Mouse (Mus musculus): ENCODE measurements at regions not wholly inside any gene's neighbourhood (a gene's known extent, or its start where the extent isn't known, plus 50 kb on each side); places are given as distances from the start of the nearest gene placed in this dataset.
A peak's percentile ranks its signal among the peaks of the same experiment; 100 is the strongest.

DNA sequence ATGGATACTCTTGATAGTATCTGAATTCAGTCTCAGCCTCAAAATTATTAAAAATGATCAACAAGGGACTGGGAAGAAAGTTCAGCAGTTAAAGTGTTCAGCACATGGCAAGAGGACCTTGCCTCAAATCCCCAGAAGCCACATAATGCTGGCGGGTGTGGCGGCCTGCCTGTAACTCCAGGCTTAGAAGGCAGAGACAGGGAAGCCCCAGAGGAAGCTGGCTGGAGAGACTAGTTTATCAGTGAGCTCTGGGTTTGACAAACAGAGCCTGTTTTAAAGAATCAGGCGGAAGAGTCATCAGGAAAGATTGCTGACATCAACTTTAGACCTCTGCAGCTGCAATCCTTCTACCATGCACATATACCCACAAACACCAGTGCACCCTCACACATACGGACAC is 52.1 kb upstream of the Fyn start:
- H3K9ac ChIP-seq = no peak overlapping the region
- peak overlapping the region; percentile 45 for H3K27ac ChIP-seq

DNA sequence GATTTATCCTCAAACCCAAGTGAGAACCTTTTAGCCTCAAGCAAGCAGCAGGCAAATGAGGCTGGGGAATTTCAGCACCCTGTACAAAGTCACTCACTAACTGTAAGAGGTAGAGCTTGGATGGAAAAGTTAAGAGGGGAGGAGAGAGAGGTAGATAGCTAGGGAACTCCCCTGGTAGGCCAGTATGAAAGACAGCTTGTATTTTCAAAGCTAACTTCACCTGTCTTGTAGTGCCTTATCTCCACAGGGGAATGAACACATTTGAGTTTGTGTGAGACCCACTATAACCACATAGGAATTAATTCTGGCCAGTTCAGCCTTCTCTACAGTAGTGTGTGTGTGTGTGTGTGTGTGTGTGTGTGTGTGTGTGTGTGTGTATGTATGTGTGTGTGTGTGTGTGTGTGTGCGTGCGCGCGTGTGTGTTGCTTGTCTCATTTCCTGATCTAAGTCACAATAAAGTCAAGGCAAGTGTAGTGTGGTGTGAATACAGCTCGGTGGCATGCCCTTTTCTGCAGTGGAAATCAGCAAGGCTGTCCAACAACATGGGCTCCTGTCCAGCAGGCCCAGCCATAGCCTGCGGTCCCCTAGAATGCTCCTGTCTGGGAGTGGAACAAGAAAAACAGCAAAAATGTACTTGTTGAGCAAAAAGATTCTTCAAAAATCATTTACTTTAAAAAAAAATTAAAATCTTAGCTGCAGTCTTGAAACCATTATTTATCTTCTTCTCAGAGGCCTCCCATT is 53.1 kb upstream of the Fyn start:
- Histone ChIP-seq H3K4me3 (no peak overlapping the region), H3K9me3 (replicated peaks) (no peaks in the 10 kb centered on the region), H3K4me1 (replicated peaks) (peaks cover 3% of the 10 kb centered on the region; the same call in 1 of the 2 replicates), H3K36me3 (no peaks in the 10 kb centered on the region), H3K27ac (peak overlapping the region; percentile 34; the same call in 1 of the 2 replicates), H3K27me3 (no peaks in the 10 kb centered on the region), H3K9ac (no peak overlapping the region), H3K4me2 (no peak overlapping the region)
- ATAC-seq (replicated peaks; ENCODE audit: insufficient number of reproducible peaks, insufficient read depth, low FRiP score, low read depth) = no peak
- 81% methylated on average over 6 of the region's 6 CpGs for WGBS

More for the DNA sequence above, 52.1 kb upstream of the Fyn start:
- Histone ChIP-seq H3K4me1 (replicated peaks) (peaks cover 12% of the 10 kb centered on the region), H3K9me3 (replicated peaks) (no peaks in the 10 kb centered on the region), H3K4me2 (no peak overlapping the region), H3K36me3 (no peaks in the 10 kb centered on the region), H3K4me3 (no peak overlapping the region), H3K27me3 (no peaks in the 10 kb centered on the region)
- no peak for ATAC-seq (replicated peaks; ENCODE audit: insufficient number of reproducible peaks, insufficient read depth, low FRiP score, low read depth)
- WGBS = 28% methylated on average over 4 of the region's 4 CpGs

- no peak overlapping the region for H3K9ac ChIP-seq
- no peaks in the 10 kb centered on the region for H3K36me3 ChIP-seq
- no peaks in the 10 kb centered on the region for H3K27me3 ChIP-seq
- H3K27ac ChIP-seq = no peak overlapping the region
- no peaks in the 10 kb centered on the region for H3K9me3 ChIP-seq (replicated peaks)
- peaks cover 3% of the 10 kb centered on the region; the same call in 1 of the 2 replicates for H3K4me1 ChIP-seq (replicated peaks)
- no peak for ATAC-seq (replicated peaks; ENCODE audit: insufficient number of reproducible peaks, insufficient read depth, low FRiP score, low read depth)
- H3K4me2 ChIP-seq = no peak overlapping the region
- H3K4me3 ChIP-seq = no peak overlapping the region
- WGBS = 82% methylated on average over 1 of the region's 1 CpGs
Measured at GRCm38 (mm10) chr10:39311501-39311900, 57.2 kb upstream of the Fyn start.

GRCm38 (mm10) chr10:39308535-39308934 is 60.1 kb upstream of the Fyn start:
- 60% methylated on average over 1 of the region's 1 CpGs for WGBS
- no peaks in the 10 kb centered on the region for H3K27me3 ChIP-seq
- H3K4me2 ChIP-seq = no peak overlapping the region
- no peak overlapping the region for H3K27ac ChIP-seq
- H3K4me1 ChIP-seq (replicated peaks) = no peaks in the 10 kb centered on the region
- H3K4me3 ChIP-seq = no peak overlapping the region
- no peaks in the 10 kb centered on the region for H3K36me3 ChIP-seq
- no peak for ATAC-seq (replicated peaks; ENCODE audit: insufficient number of reproducible peaks, insufficient read depth, low FRiP score, low read depth)
- no peak overlapping the region for H3K9ac ChIP-seq
- no peaks in the 10 kb centered on the region for H3K9me3 ChIP-seq (replicated peaks)

- no peak for ATAC-seq (replicated peaks; ENCODE audit: insufficient number of reproducible peaks, insufficient read depth, low FRiP score, low read depth)
- Histone ChIP-seq H3K4me3 (no peak overlapping the region), H3K9me3 (replicated peaks) (no peaks in the 10 kb centered on the region), H3K27ac (no peak overlapping the region), H3K4me2 (no peak overlapping the region), H3K27me3 (no peaks in the 10 kb centered on the region), H3K9ac (no peak overlapping the region), H3K4me1 (replicated peaks) (peaks cover 29% of the 10 kb centered on the region), H3K36me3 (no peaks in the 10 kb centered on the region)
- 66% methylated on average over 11 of the region's 11 CpGs for WGBS
Measured at GRCm38 (mm10) chr10:39292703-39293496, 75.8 kb upstream of the Fyn start.

DNA sequence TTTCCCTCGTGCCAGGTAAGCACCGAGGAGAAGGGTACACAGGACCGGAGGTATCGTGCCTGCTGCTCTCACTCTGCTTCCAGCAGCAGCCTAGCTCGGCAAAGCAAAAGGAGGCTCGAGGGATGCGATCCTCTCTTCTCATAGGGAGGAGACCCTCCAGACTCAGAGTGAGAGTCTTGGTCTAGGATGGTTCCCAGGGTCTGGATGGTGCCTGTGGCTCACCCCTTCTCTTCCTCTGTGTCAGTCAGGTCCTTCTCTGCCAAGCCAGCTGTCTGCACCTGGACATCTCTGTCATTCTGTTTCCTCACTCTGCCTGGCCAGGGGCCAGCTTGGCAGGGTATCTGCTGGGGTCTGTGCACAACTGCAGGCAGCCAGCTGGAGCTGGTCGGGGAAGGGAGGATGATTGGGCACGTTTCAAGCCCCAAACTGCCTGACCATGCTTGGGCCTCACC is 76.9 kb upstream of the Fyn start:
- 0 out of 2 replicates have a peak, but pooled peaks have one; percentile 22 for ATAC-seq (replicated peaks; ENCODE audit: insufficient number of reproducible peaks, insufficient read depth, low FRiP score, low read depth)
- H3K36me3 ChIP-seq = no peaks in the 10 kb centered on the region
- no peak overlapping the region for H3K4me3 ChIP-seq
- peak overlapping the region; percentile 55 for H3K27ac ChIP-seq
- H3K9me3 ChIP-seq (replicated peaks) = no peaks in the 10 kb centered on the region
- 54% methylated on average over 9 of the region's 9 CpGs for WGBS
- no peak overlapping the region for H3K9ac ChIP-seq
- peaks cover 29% of the 10 kb centered on the region for H3K4me1 ChIP-seq (replicated peaks)
- H3K27me3 ChIP-seq = no peaks in the 10 kb centered on the region
- no peak overlapping the region for H3K4me2 ChIP-seq

- Histone ChIP-seq H3K4me3 (no peak overlapping the region), H3K9me3 (replicated peaks) (no peaks in the 10 kb centered on the region), H3K9ac (no peak overlapping the region), H3K4me1 (replicated peaks) (peaks cover 29% of the 10 kb centered on the region), H3K27me3 (no peaks in the 10 kb centered on the region), H3K4me2 (peak overlapping the region; percentile 35; the same call in 1 of the 2 replicates), H3K36me3 (no peaks in the 10 kb centered on the region), H3K27ac (peak overlapping the region; percentile 55)
- 25% methylated on average over 8 of the region's 8 CpGs for WGBS
- ATAC-seq (replicated peaks; ENCODE audit: insufficient number of reproducible peaks, insufficient read depth, low FRiP score, low read depth) = peak; percentile 78
Measured at GRCm38 (mm10) chr10:39291134-39291746, 77.4 kb upstream of the Fyn start.

DNA sequence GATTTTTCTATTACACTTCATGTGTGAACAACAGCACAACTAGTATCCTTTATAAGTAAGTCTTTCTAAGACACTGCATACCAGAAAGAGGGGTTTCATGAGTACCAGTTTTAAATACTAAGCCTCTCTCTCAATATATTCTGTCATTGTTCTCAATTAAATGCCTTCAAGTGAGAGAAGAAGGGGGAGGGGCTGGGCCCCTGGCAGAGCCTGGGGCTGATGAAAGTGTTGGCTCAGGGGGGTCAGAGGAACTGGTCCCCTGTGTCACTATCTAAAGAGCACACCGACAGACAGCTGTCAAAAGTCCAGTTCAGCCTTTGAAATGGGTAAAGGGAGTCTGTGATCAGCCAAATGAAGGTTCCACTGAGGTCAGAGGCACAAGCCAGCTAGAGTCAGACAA is 78.4 kb upstream of the Fyn start:
- Histone ChIP-seq H3K36me3 (no peaks in the 10 kb centered on the region), H3K9ac (no peak overlapping the region), H3K4me1 (replicated peaks) (peaks cover 29% of the 10 kb centered on the region), H3K4me3 (no peak overlapping the region), H3K4me2 (no peak overlapping the region), H3K27ac (no peak overlapping the region), H3K27me3 (no peaks in the 10 kb centered on the region), H3K9me3 (replicated peaks) (no peaks in the 10 kb centered on the region)
- ATAC-seq (replicated peaks; ENCODE audit: insufficient number of reproducible peaks, insufficient read depth, low FRiP score, low read depth) = no peak
- 42% methylated on average over 1 of the region's 1 CpGs for WGBS

- H3K27ac ChIP-seq = no peak overlapping the region
- H3K9me3 ChIP-seq (replicated peaks) = no peaks in the 10 kb centered on the region
- 77% methylated on average over 14 of the region's 14 CpGs for WGBS
- no peak overlapping the region for H3K4me3 ChIP-seq
- no peak overlapping the region for H3K9ac ChIP-seq
- H3K36me3 ChIP-seq = no peaks in the 10 kb centered on the region
- peaks cover 3% of the 10 kb centered on the region; the same call in 1 of the 2 replicates for H3K4me1 ChIP-seq (replicated peaks)
- H3K4me2 ChIP-seq = no peak overlapping the region
- no peaks in the 10 kb centered on the region for H3K27me3 ChIP-seq
- 0 out of 2 replicates have a peak, but pooled peaks have one; percentile 69 for ATAC-seq (replicated peaks; ENCODE audit: insufficient number of reproducible peaks, insufficient read depth, low FRiP score, low read depth)
Measured at GRCm38 (mm10) chr10:39280366-39281000, 88.2 kb upstream of the Fyn start.

GRCm38 (mm10) chr10:39274202-39274601 is 94.5 kb upstream of the Fyn start:
- no peak overlapping the region for H3K4me3 ChIP-seq
- 52% methylated on average over 2 of the region's 2 CpGs for WGBS
- no peaks in the 10 kb centered on the region for H3K27me3 ChIP-seq
- H3K4me1 ChIP-seq (replicated peaks) = no peaks in the 10 kb centered on the region
- no peaks in the 10 kb centered on the region for H3K9me3 ChIP-seq (replicated peaks)
- no peak overlapping the region for H3K27ac ChIP-seq
- no peaks in the 10 kb centered on the region for H3K36me3 ChIP-seq
- no peak for ATAC-seq (replicated peaks; ENCODE audit: insufficient number of reproducible peaks, insufficient read depth, low FRiP score, low read depth)
- no peak overlapping the region for H3K4me2 ChIP-seq
- H3K9ac ChIP-seq = no peak overlapping the region

DNA sequence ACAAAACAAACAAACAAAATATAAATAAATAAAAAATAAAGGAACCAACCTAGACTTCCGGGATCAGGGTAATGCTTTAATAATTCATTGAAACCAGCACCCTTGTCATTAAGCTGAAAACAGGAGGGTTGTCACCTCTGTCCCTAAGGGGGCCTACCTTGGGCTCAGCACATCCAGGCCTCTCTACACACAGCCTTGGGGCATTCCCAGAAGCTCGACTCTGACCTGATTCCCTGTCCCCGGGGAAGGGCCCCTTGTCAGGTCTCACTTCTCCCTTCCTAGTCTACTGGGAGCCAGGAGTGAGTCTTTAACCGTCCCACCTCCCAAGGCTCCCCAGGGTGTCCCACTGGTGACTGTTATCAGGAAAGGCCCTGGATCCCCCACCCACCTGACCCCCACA is 95.2 kb upstream of the Fyn start:
- no peaks in the 10 kb centered on the region for H3K27me3 ChIP-seq
- no peak overlapping the region for H3K27ac ChIP-seq
- H3K4me1 ChIP-seq (replicated peaks) = no peaks in the 10 kb centered on the region
- H3K4me2 ChIP-seq = no peak overlapping the region
- no peak overlapping the region for H3K9ac ChIP-seq
- H3K36me3 ChIP-seq = no peaks in the 10 kb centered on the region
- H3K4me3 ChIP-seq = no peak overlapping the region
- no peak for ATAC-seq (replicated peaks; ENCODE audit: insufficient number of reproducible peaks, insufficient read depth, low FRiP score, low read depth)
- H3K9me3 ChIP-seq (replicated peaks) = no peaks in the 10 kb centered on the region
- 61% methylated on average over 4 of the region's 4 CpGs for WGBS

Measured in heart, embryonic 15.5 days (tissue).